Mouse (Mus musculus) hindbrain, embryonic 13.5 days (tissue): ENCODE results near the gene Vrk2. TPM values are rescaled to one million over a fixed set of nuclear protein-coding genes. Genes with fewer than 3 reads are reported as not detected.

ENCODE experiments used
- ATAC-seq: fragments of 200-750 bp; cut with Nextera tagmentation; 2 replicates; pipeline ENCODE4 v1.8.0; 2017; ENCODE audit warnings: moderate TSS enrichment; ENCODE audit not compliant: low FRiP score
- H3K27ac ChIP-seq: fragments of 300-500 bp; sonication (generic); 2 replicates; pipeline ENCODE4 v1.5.1; 2015; ENCODE audit warnings: inconsistent platforms, mild to moderate bottlenecking, moderate library complexity
- H3K27me3 ChIP-seq: fragments of 300-500 bp; sonication (generic); 2 replicates; pipeline ENCODE4 v1.6.1; 2015; ENCODE audit warnings: mild to moderate bottlenecking, inconsistent platforms
- H3K36me3 ChIP-seq: fragments of 300-500 bp; sonication (generic); 2 replicates; pipeline ENCODE4 v1.6.1; 2015; ENCODE audit warnings: mild to moderate bottlenecking, inconsistent platforms
- H3K4me1 ChIP-seq: fragments of 300-500 bp; sonication (generic); replicated peaks from 2 replicates; pipeline ENCODE4 v1.6.1; 2015; ENCODE audit warnings: inconsistent platforms
- H3K4me2 ChIP-seq: fragments of 300-500 bp; sonication (generic); 2 replicates; pipeline ENCODE4 v1.6.1; 2015; ENCODE audit warnings: inconsistent platforms, mild to moderate bottlenecking, moderate library complexity
- H3K4me3 ChIP-seq: fragments of 300-500 bp; sonication (generic); 2 replicates; pipeline ENCODE4 v1.5.1; 2015; ENCODE audit warnings: mild to moderate bottlenecking, inconsistent platforms
- H3K9ac ChIP-seq: fragments of 300-500 bp; sonication (generic); 2 replicates; pipeline ENCODE4 v1.6.1; 2015; ENCODE audit warnings: mild to moderate bottlenecking, inconsistent platforms
- H3K9me3 ChIP-seq: fragments of 300-500 bp; sonication (generic); 2 replicates; pipeline ENCODE4 v1.6.1; 2016; ENCODE audit warnings: inconsistent platforms
- WGBS: fragments of 180-500 bp; shearing (Covaris S2); methylation state at CpG from one replicate; pipeline ENCODE4 v1.1.7; 2015; 5-methylcytosine and 5-hydroxymethylcytosine counted together
- polyA plus RNA-seq: library from polyadenylated mRNA; unstranded; fragments of >200 nt; fragmentation: Nextera tagmentation; extraction: Ambion mirVana; gene quantifications from 2 replicates; pipeline ENCODE4 v1.2.1, GENCODE M21; 2015

Gene Vrk2
- polyA plus RNA-seq, 1 experiment from 2014 or later = 3.9 TPM

GRCm38 (mm10) chr11:26597761-26598160, 4.0 kb upstream of the Vrk2 start:
- Histone ChIP-seq H3K36me3 (no peaks in the 10 kb centered on the region), H3K4me1 (peaks cover 11% of the 10 kb centered on the region; the same call in 1 of the 2 replicates), H3K9me3 (no peaks in the 10 kb centered on the region), H3K4me3 (no peak overlapping the region), H3K4me2 (no peak overlapping the region), H3K27ac (no peak overlapping the region), H3K27me3 (no peaks in the 10 kb centered on the region), H3K9ac (no peak overlapping the region)
- WGBS = 90% methylated on average over 6 of the region's 6 CpGs
- no peak for ATAC-seq

- Histone ChIP-seq H3K4me2 (no peak overlapping the region), H3K4me1 (peaks cover 12% of the 10 kb centered on the region; the same call in 1 of the 2 replicates), H3K4me3 (no peak overlapping the region), H3K9me3 (no peaks in the 10 kb centered on the region), H3K27ac (no peak overlapping the region), H3K36me3 (no peaks in the 10 kb centered on the region), H3K27me3 (no peaks in the 10 kb centered on the region; the same call in 1 of the 2 replicates), H3K9ac (no peak overlapping the region)
- 83% methylated on average over 6 of the region's 6 CpGs for WGBS
- ATAC-seq = no peak
Measured at GRCm38 (mm10) chr11:26597145-26597544, 3.3 kb upstream of the Vrk2 start.

- Histone ChIP-seq H3K4me3 (no peak overlapping the region), H3K27me3 (no peaks in the 10 kb centered on the region; the same call in 1 of the 2 replicates), H3K36me3 (no peaks in the 10 kb centered on the region), H3K4me2 (no peak overlapping the region), H3K4me1 (peaks cover 12% of the 10 kb centered on the region; the same call in 1 of the 2 replicates), H3K27ac (no peak overlapping the region), H3K9ac (no peak overlapping the region), H3K9me3 (no peaks in the 10 kb centered on the region)
- WGBS = 87% methylated on average over 1 of the region's 1 CpGs
- no peak for ATAC-seq
Measured at GRCm38 (mm10) chr11:26596186-26596585, 2.4 kb upstream of the Vrk2 start.

- no peak for ATAC-seq
- Histone ChIP-seq H3K9me3 (no peaks in the 10 kb centered on the region), H3K36me3 (no peaks in the 10 kb centered on the region), H3K27me3 (no peaks in the 10 kb centered on the region; the same call in 1 of the 2 replicates), H3K27ac (no peak overlapping the region), H3K4me1 (peaks cover 12% of the 10 kb centered on the region; the same call in 1 of the 2 replicates), H3K4me2 (no peak overlapping the region), H3K4me3 (no peak overlapping the region), H3K9ac (no peak overlapping the region)
- 80% methylated on average over 1 of the region's 1 CpGs for WGBS
Measured at GRCm38 (mm10) chr11:26594487-26594886, 688 bp upstream of the Vrk2 start.

GRCm38 (mm10) chr11:26592395-26593053, 1.3 kb downstream of the Vrk2 start:
- H3K4me3 ChIP-seq = peak overlapping the region; percentile 64
- H3K4me1 ChIP-seq = peaks cover 12% of the 10 kb centered on the region; the same call in 1 of the 2 replicates
- no peak for ATAC-seq
- H3K4me2 ChIP-seq = peak overlapping the region; percentile 94
- H3K9me3 ChIP-seq = no peaks in the 10 kb centered on the region
- no peaks in the 10 kb centered on the region for H3K36me3 ChIP-seq
- no peaks in the 10 kb centered on the region; the same call in 1 of the 2 replicates for H3K27me3 ChIP-seq
- H3K9ac ChIP-seq = peak overlapping the region; percentile 77
- WGBS = 28% methylated on average over 6 of the region's 6 CpGs
- H3K27ac ChIP-seq = no peak overlapping the region

GRCm38 (mm10) chr11:26587184-26587524, 6.6 kb downstream of the Vrk2 start:
- Histone ChIP-seq H3K36me3 (no peaks in the 10 kb centered on the region), H3K27me3 (no peaks in the 10 kb centered on the region), H3K9me3 (no peaks in the 10 kb centered on the region), H3K4me3 (no peak overlapping the region), H3K4me1 (0 out of 2 replicates have a peak, but pooled peaks cover 4% of the 10 kb centered on the region), H3K27ac (no peak overlapping the region), H3K4me2 (no peak overlapping the region), H3K9ac (no peak overlapping the region)
- ATAC-seq = no peak
- WGBS = 92% methylated on average over 1 of the region's 1 CpGs

- no peak for ATAC-seq
Measured at GRCm38 (mm10) chr11:26586367-26587183, 7.2 kb downstream of the Vrk2 start.

GRCm38 (mm10) chr11:26585409-26586366, 8.1 kb downstream of the Vrk2 start:
- H3K9me3 ChIP-seq = no peaks in the 10 kb centered on the region
- no peak overlapping the region for H3K4me2 ChIP-seq
- WGBS = 81% methylated on average over 17 of the region's 17 CpGs

More at GRCm38 (mm10) chr11:26586367-26587183, 7.2 kb downstream of the Vrk2 start:
- no peak overlapping the region for H3K9ac ChIP-seq
- H3K4me2 ChIP-seq = no peak overlapping the region
- no peak overlapping the region for H3K4me3 ChIP-seq
- H3K27ac ChIP-seq = no peak overlapping the region
- no peaks in the 10 kb centered on the region for H3K9me3 ChIP-seq
- H3K27me3 ChIP-seq = no peaks in the 10 kb centered on the region
- 80% methylated on average over 6 of the region's 6 CpGs for WGBS
- H3K4me1 ChIP-seq = 0 out of 2 replicates have a peak, but pooled peaks cover 4% of the 10 kb centered on the region
- no peaks in the 10 kb centered on the region for H3K36me3 ChIP-seq

GRCm38 (mm10) chr11:26551551-26551950, 42.2 kb downstream of the Vrk2 start:
- no peaks in the 10 kb centered on the region for H3K9me3 ChIP-seq
- no peak overlapping the region for H3K4me2 ChIP-seq
- ATAC-seq = no peak
- H3K4me3 ChIP-seq = no peak overlapping the region
- H3K36me3 ChIP-seq = no peaks in the 10 kb centered on the region; the same call in 1 of the 2 replicates
- H3K27ac ChIP-seq = no peak overlapping the region
- no peaks in the 10 kb centered on the region for H3K27me3 ChIP-seq
- no peak overlapping the region for H3K9ac ChIP-seq
- H3K4me1 ChIP-seq = no peaks in the 10 kb centered on the region
- 94% methylated on average over 3 of the region's 3 CpGs for WGBS

More at GRCm38 (mm10) chr11:26585409-26586366, 8.1 kb downstream of the Vrk2 start:
- Histone ChIP-seq H3K4me3 (no peak overlapping the region), H3K36me3 (no peaks in the 10 kb centered on the region), H3K27me3 (no peaks in the 10 kb centered on the region), H3K4me1 (0 out of 2 replicates have a peak, but pooled peaks cover 4% of the 10 kb centered on the region), H3K9ac (no peak overlapping the region), H3K27ac (no peak overlapping the region)
- ATAC-seq = no peak

- H3K27ac ChIP-seq = no peak overlapping the region
- WGBS = 92% methylated on average over 5 of the region's 5 CpGs
- no peak for ATAC-seq
Measured at GRCm38 (mm10) chr11:26537816-26538215, 56.0 kb downstream of the Vrk2 start.

GRCm38 (mm10) chr11:26533828-26534119, 60.0 kb downstream of the Vrk2 start:
- Histone ChIP-seq H3K9ac (no peak overlapping the region), H3K27ac (no peak overlapping the region), H3K4me3 (no peak overlapping the region), H3K27me3 (no peaks in the 10 kb centered on the region), H3K9me3 (no peaks in the 10 kb centered on the region), H3K36me3 (no peaks in the 10 kb centered on the region), H3K4me1 (no peaks in the 10 kb centered on the region), H3K4me2 (no peak overlapping the region)
- ATAC-seq = no peak

More at GRCm38 (mm10) chr11:26537816-26538215, 56.0 kb downstream of the Vrk2 start:
- no peak overlapping the region for H3K4me3 ChIP-seq
- H3K36me3 ChIP-seq = no peaks in the 10 kb centered on the region
- H3K9ac ChIP-seq = no peak overlapping the region
- no peaks in the 10 kb centered on the region for H3K4me1 ChIP-seq
- no peak overlapping the region for H3K4me2 ChIP-seq
- no peaks in the 10 kb centered on the region for H3K9me3 ChIP-seq
- H3K27me3 ChIP-seq = no peaks in the 10 kb centered on the region
